Mouse (Mus musculus): ENCODE data around the gene Tas2r108.

Tas2r108 gene

DNA sequence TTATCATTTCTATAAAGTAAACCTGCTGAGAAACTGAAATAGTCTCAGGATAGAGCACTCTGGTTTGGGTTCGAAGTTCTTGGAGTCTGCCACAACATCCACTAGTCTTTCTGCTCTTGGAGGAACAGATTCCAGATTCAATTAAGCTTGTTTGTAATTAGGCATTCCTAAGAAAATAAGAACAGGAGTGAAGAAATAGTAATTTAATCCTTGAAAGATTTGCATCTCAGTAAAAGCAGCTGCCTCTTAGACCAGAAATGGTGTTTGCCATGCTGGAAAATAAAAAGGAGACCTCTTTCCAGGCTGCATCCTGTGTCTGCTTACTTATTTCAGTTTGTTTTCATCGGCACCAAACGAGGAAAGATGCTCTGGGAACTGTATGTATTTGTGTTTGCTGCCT is at the start of gene Tas2r108:
TSS of gene Tas2r108 (plus strand) at position 301 of the 400 bp plus-strand sequence.
- ATAC-seq (ENCODE audit: low TSS enrichment) = no peak

DNA sequence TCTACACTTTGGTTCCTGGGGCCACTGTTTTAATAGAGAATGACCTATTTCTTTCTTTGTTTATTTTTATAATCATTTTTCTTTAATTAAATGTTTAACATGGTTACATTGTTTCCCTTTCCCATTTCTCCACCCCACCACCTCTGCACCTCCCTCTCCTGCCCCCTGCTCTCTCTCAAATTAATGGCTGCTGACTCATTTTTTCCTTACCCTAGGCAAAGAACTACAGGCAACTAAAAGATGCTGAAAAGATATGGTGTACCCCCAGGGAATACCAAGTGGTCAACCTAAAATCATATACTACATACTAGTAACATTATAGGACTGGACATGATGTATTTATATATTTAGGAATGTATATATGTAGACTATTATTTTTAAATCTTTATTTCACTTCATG is 44.7 kb upstream of the Tas2r108 start:
- ATAC-seq (ENCODE audit: low TSS enrichment) = no peak

DNA sequence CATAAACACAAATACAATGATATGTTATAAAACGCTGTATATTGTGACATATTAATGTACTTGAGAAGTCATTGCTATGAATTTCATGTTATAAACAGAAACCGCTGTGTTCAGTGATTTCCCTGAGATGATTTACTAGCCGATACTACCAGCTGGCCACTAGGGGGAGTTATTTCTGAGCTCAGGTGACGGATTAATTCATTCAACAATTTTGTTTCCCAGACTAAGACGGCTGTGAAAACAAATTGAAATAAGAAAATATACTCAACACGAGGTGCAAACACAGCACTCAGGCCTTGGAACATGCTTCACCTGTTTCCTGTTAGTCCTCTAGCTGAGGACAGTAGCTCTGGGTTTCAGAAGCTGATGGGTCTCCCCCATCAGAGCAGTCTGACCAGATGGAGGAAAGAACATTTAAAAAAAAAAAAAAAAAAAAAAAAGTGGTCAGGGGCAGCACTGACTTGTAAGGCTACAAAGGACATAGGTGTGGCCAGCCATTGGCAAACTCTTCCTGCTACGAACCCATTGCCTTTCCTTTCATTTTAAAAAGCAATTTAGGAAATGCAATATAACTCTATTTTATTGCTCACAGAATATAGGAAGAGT is 38.8 kb upstream of the Tas2r108 start:
- no peak for ATAC-seq (ENCODE audit: low TSS enrichment)

DNA sequence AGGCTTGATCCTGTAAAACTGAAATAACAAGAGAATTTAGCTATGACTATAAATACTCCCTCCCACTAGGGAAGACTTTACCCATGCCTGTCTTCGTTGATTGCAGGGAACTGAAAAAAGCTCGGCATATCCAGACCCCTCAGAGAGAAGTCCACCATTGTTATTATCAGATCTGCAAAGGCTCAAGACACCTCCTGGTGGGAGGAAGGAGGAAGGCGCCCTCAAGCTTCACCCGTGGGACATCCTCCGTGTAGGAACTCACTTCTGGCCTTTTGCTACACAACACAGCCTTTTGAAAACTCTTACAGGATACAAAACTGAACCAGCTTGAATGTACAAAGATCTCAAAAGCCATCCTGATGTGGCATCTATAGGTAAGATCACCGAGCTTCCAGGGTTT is 27.6 kb upstream of the Tas2r108 start:
- no peak for ATAC-seq (ENCODE audit: low TSS enrichment)

DNA sequence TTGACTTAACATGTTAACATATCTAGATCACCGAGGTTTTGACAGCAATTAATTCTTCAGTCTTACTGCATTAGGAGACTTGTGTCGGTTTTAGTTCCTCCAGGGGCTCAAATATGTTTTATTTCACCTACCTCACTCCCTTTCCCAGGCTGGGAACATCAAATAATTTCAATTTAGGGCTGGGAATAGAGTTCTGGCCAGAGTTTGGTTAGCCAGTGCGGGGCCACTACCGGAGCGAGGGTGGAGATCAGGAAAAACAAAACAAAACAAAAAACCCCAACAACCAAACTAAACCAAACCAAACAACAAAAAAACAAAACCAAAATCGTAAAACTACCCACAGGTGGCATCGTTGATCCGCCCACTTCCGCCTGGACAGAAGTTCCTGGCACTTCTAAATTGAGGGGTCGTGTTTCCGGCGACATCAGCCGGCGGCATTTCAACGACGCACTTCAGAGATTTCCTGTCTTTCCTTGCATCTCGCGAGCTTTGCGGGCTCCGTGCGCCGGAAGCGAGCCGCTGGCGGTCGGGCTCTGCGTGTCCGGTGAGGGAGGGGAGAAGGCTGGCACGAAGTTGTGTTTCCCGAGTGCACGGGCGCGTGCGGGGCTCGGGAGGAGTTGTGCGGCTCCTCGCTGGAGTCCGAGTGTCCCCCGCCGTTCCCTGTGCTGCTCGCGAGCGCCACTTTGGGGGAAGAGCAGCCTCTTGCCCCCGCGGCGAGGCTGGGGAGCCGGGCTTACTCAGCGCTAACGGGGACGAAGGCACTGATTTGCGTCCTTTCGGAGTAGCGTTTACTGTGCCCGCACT is 22.2 kb upstream of the Tas2r108 start, which contains the start of gene Ssbp1:
TSS of gene Ssbp1 (plus strand) at position 437 of the 804 bp plus-strand sequence.
- ATAC-seq (ENCODE audit: low TSS enrichment) = peak; percentile 99

- 0 out of 2 replicates have a peak, but pooled peaks have one; percentile 4 for ATAC-seq (ENCODE audit: low TSS enrichment)
Measured at GRCm38 (mm10) chr6:40471720-40472010, 21.7 kb upstream of the Tas2r108 start.

GRCm38 (mm10) chr6:40476132-40476531 is 17.2 kb upstream of the Tas2r108 start:
- ATAC-seq (ENCODE audit: low TSS enrichment) = no peak

GRCm38 (mm10) chr6:40479705-40480104 is 13.6 kb upstream of the Tas2r108 start:
- no peak for ATAC-seq (ENCODE audit: low TSS enrichment)

- ATAC-seq (ENCODE audit: low TSS enrichment) = peak; percentile 90
Measured at GRCm38 (mm10) chr6:40482318-40482717, 11.0 kb upstream of the Tas2r108 start.

- no peak for ATAC-seq (ENCODE audit: low TSS enrichment)
Measured at GRCm38 (mm10) chr6:40490933-40491332, 2.4 kb upstream of the Tas2r108 start, which contains the start of gene Tas2r137. TSS of gene Tas2r137 (plus strand) at chr6:40491233.

- no peak for ATAC-seq (ENCODE audit: low TSS enrichment)
Measured at GRCm38 (mm10) chr6:40519408-40519807, 26.1 kb downstream of the Tas2r108 start, which contains the start of gene Prss37. TSS of gene Prss37 (minus strand) at chr6:40519508.

Data from frontal cortex, adult (tissue).